Mouse (Mus musculus) neural tube, embryonic 11.5 days (tissue): ENCODE measurements around the gene Exosc2. TPM values are rescaled to one million over a fixed set of nuclear protein-coding genes. Genes with fewer than 3 reads are reported as not detected.

Source experiments
- ATAC-seq: fragments of 200-750 bp; cut with Nextera tagmentation; 2 replicates; pipeline ENCODE4 v1.8.0; 2017; ENCODE audit warnings: moderate number of reproducible peaks, mild to moderate bottlenecking, moderate TSS enrichment, moderate library complexity; ENCODE audit not compliant: insufficient read depth, low FRiP score, low TSS enrichment
- DNase-seq: peaks from one replicate; pipeline ENCODE4 v3.0.0-alpha.2; 2015; ENCODE audit warnings: low spot score
- H3K27ac ChIP-seq: fragments of 300-500 bp; sonication (generic); 2 replicates; pipeline ENCODE4 v1.5.1; 2014; ENCODE audit warnings: low read depth, mild to moderate bottlenecking, low read length
- H3K27me3 ChIP-seq: fragments of 300-500 bp; sonication (generic); 2 replicates; pipeline ENCODE4 v1.6.1; 2014; ENCODE audit warnings: mild to moderate bottlenecking, low read length, mixed read lengths; ENCODE audit not compliant: control insufficient read depth, insufficient read depth
- H3K36me3 ChIP-seq: fragments of 300-500 bp; sonication (generic); 2 replicates; pipeline ENCODE4 v1.6.1; 2014; ENCODE audit warnings: mild to moderate bottlenecking, low read length, moderate library complexity, mixed read lengths; ENCODE audit not compliant: control insufficient read depth, insufficient read depth
- H3K4me1 ChIP-seq: fragments of 300-500 bp; sonication (generic); 2 replicates; pipeline ENCODE4 v1.6.1; 2014; ENCODE audit warnings: low read length, mixed read lengths; ENCODE audit not compliant: control insufficient read depth, insufficient read depth
- H3K4me2 ChIP-seq: fragments of 300-500 bp; sonication (generic); 2 replicates; pipeline ENCODE4 v1.6.1; 2014; ENCODE audit warnings: low read depth, mild to moderate bottlenecking, moderate library complexity
- H3K4me3 ChIP-seq: fragments of 300-500 bp; sonication (generic); 2 replicates; pipeline ENCODE4 v1.5.1; 2014; ENCODE audit warnings: low read depth, low read length
- H3K9ac ChIP-seq: fragments of 300-500 bp; sonication (generic); 2 replicates; pipeline ENCODE4 v1.6.1; 2014; ENCODE audit warnings: mild to moderate bottlenecking, low read length
- H3K9me3 ChIP-seq: fragments of 300-500 bp; sonication (generic); 2 replicates; pipeline ENCODE4 v1.6.1; 2016; ENCODE audit warnings: low read length; ENCODE audit not compliant: control insufficient read depth
- WGBS: fragments of 180-500 bp; shearing (Covaris S2); extraction: QIAGEN DNeasy Blood & Tissue Kit; methylation state at CpG from one replicate; pipeline ENCODE4 v1.1.7; 2014; 5-methylcytosine and 5-hydroxymethylcytosine counted together
- polyA plus RNA-seq: library from polyadenylated mRNA; unstranded; fragments of >200 nt; fragmentation: Nextera tagmentation; extraction: Ambion mirVana; gene quantifications from 2 replicates; pipeline ENCODE4 v1.2.1, GENCODE M21; 2014

Gene Exosc2
- polyA plus RNA-seq, 1 experiment from 2014 or later, result 54.7 TPM

GRCm38 (mm10) chr2:31689045-31689444, 18.5 kb downstream of the Exosc2 start:
- H3K27ac ChIP-seq, result no peak overlapping the region
- H3K9ac ChIP-seq, result peak overlapping the region; percentile 82
- H3K4me1 ChIP-seq, result peaks cover 17% of the 10 kb centered on the region; the same call in 1 of the 2 replicates
- H3K9me3 ChIP-seq, result no peaks in the 10 kb centered on the region
- no peaks in the 10 kb centered on the region for H3K36me3 ChIP-seq
- H3K27me3 ChIP-seq, result no peaks in the 10 kb centered on the region
- peak overlapping the region; percentile 77 for H3K4me3 ChIP-seq
- ATAC-seq, result no peak
- peak overlapping the region; percentile 74 for H3K4me2 ChIP-seq
- no peak for DNase-seq
- 1% methylated on average over 12 of the region's 12 CpGs for WGBS

- H3K9me3 ChIP-seq, result no peaks in the 10 kb centered on the region
- H3K4me3 ChIP-seq, result peak overlapping the region; percentile 77
- 59% methylated on average over 3 of the region's 3 CpGs for WGBS
- no peaks in the 10 kb centered on the region for H3K27me3 ChIP-seq
- H3K4me2 ChIP-seq, result peak overlapping the region; percentile 74
- DNase-seq (no peak), ATAC-seq (no peak)
- H3K27ac ChIP-seq, result no peak overlapping the region
- peaks cover 17% of the 10 kb centered on the region; the same call in 1 of the 2 replicates for H3K4me1 ChIP-seq
- no peaks in the 10 kb centered on the region for H3K36me3 ChIP-seq
- H3K9ac ChIP-seq, result no peak overlapping the region; the same call in 1 of the 2 replicates
Measured at GRCm38 (mm10) chr2:31690063-31690462, 19.5 kb downstream of the Exosc2 start.

- Histone ChIP-seq H3K4me2 (no peak overlapping the region), H3K27ac (no peak overlapping the region), H3K9ac (no peak overlapping the region), H3K4me1 (no peaks in the 10 kb centered on the region), H3K27me3 (no peaks in the 10 kb centered on the region), H3K4me3 (no peak overlapping the region), H3K9me3 (no peaks in the 10 kb centered on the region), H3K36me3 (no peaks in the 10 kb centered on the region; the same call in 1 of the 2 replicates)
- ATAC-seq (no peak), DNase-seq (no peak)
Measured at GRCm38 (mm10) chr2:31698209-31698608, 27.7 kb downstream of the Exosc2 start.

- H3K27ac ChIP-seq, result no peak overlapping the region
- ATAC-seq (no peak), DNase-seq (peak; percentile 44)
- H3K27me3 ChIP-seq, result no peaks in the 10 kb centered on the region
- WGBS, result 63% methylated on average over 7 of the region's 7 CpGs
- no peaks in the 10 kb centered on the region; the same call in 1 of the 2 replicates for H3K36me3 ChIP-seq
- no peak overlapping the region for H3K9ac ChIP-seq
- no peaks in the 10 kb centered on the region for H3K4me1 ChIP-seq
- H3K4me3 ChIP-seq, result no peak overlapping the region
- H3K9me3 ChIP-seq, result no peaks in the 10 kb centered on the region
- no peak overlapping the region for H3K4me2 ChIP-seq
Measured at GRCm38 (mm10) chr2:31700545-31701446, 30.3 kb downstream of the Exosc2 start.

- H3K9me3 ChIP-seq, result no peaks in the 10 kb centered on the region
- no peaks in the 10 kb centered on the region for H3K36me3 ChIP-seq
- no peak overlapping the region for H3K4me2 ChIP-seq
- ATAC-seq (no peak), DNase-seq (no peak)
- no peak overlapping the region for H3K27ac ChIP-seq
- H3K9ac ChIP-seq, result no peak overlapping the region
- H3K4me1 ChIP-seq, result no peaks in the 10 kb centered on the region
- H3K4me3 ChIP-seq, result no peak overlapping the region
- no peaks in the 10 kb centered on the region for H3K27me3 ChIP-seq
Measured at GRCm38 (mm10) chr2:31703226-31703625, 32.7 kb downstream of the Exosc2 start.

- Histone ChIP-seq H3K9me3 (no peaks in the 10 kb centered on the region), H3K27ac (no peak overlapping the region), H3K27me3 (no peaks in the 10 kb centered on the region), H3K36me3 (no peaks in the 10 kb centered on the region), H3K4me1 (no peaks in the 10 kb centered on the region), H3K4me2 (no peak overlapping the region), H3K4me3 (no peak overlapping the region), H3K9ac (no peak overlapping the region)
- ATAC-seq, result no peak
- DNase-seq, result no peak
Measured at GRCm38 (mm10) chr2:31705914-31706313, 35.4 kb downstream of the Exosc2 start.

GRCm38 (mm10) chr2:31706531-31706930, 36.0 kb downstream of the Exosc2 start:
- Histone ChIP-seq H3K4me2 (no peak overlapping the region), H3K4me3 (no peak overlapping the region), H3K27ac (no peak overlapping the region), H3K27me3 (no peaks in the 10 kb centered on the region), H3K36me3 (no peaks in the 10 kb centered on the region), H3K9ac (no peak overlapping the region), H3K9me3 (no peaks in the 10 kb centered on the region), H3K4me1 (no peaks in the 10 kb centered on the region)
- ATAC-seq (no peak), DNase-seq (no peak)
- WGBS, result 75% methylated on average over 2 of the region's 2 CpGs

GRCm38 (mm10) chr2:31712716-31713115, 42.2 kb downstream of the Exosc2 start:
- no peak overlapping the region for H3K27ac ChIP-seq
- no peak for ATAC-seq
- H3K9ac ChIP-seq, result no peak overlapping the region
- H3K4me2 ChIP-seq, result no peak overlapping the region
- H3K9me3 ChIP-seq, result no peaks in the 10 kb centered on the region
- H3K4me3 ChIP-seq, result no peak overlapping the region
- H3K27me3 ChIP-seq, result no peaks in the 10 kb centered on the region
- no peaks in the 10 kb centered on the region; the same call in 1 of the 2 replicates for H3K36me3 ChIP-seq
- WGBS, result 89% methylated on average over 2 of the region's 2 CpGs
- no peaks in the 10 kb centered on the region for H3K4me1 ChIP-seq
- DNase-seq, result no peak

- H3K4me1 ChIP-seq, result no peaks in the 10 kb centered on the region
- no peak for DNase-seq
- H3K36me3 ChIP-seq, result no peaks in the 10 kb centered on the region; the same call in 1 of the 2 replicates
- WGBS, result 86% methylated on average over 3 of the region's 3 CpGs
- no peak overlapping the region for H3K27ac ChIP-seq
- H3K4me2 ChIP-seq, result no peak overlapping the region
- H3K9ac ChIP-seq, result no peak overlapping the region
- no peak for ATAC-seq
- no peaks in the 10 kb centered on the region for H3K27me3 ChIP-seq
- H3K4me3 ChIP-seq, result no peak overlapping the region
- H3K9me3 ChIP-seq, result no peaks in the 10 kb centered on the region
Measured at GRCm38 (mm10) chr2:31713813-31714212, 43.3 kb downstream of the Exosc2 start.
